Mouse (Mus musculus): ENCODE data around the gene Caprin1.

The Caprin1 gene

GRCm38 (mm10) chr2:103797491-103798009 is at the start of gene Caprin1:
Gene Caprin1 (minus strand): TSS chr2:103797649.
- DNase-seq (ENCODE audit: low read depth): peak; percentile 96

- DNase-seq (ENCODE audit: low read depth): no peak
Measured at GRCm38 (mm10) chr2:103846875-103847274, 49.4 kb upstream of the Caprin1 start.

GRCm38 (mm10) chr2:103846271-103846670 is 48.8 kb upstream of the Caprin1 start:
- no peak for DNase-seq (ENCODE audit: low read depth)

GRCm38 (mm10) chr2:103844016-103844415 is 46.6 kb upstream of the Caprin1 start:
- no peak for DNase-seq (ENCODE audit: low read depth)

- no peak for DNase-seq (ENCODE audit: low read depth)
Measured at GRCm38 (mm10) chr2:103843321-103843720, 45.9 kb upstream of the Caprin1 start.

GRCm38 (mm10) chr2:103842299-103842698 is 44.9 kb upstream of the Caprin1 start:
- DNase-seq (ENCODE audit: low read depth): no peak

- peak; percentile 20 for DNase-seq (ENCODE audit: low read depth)
Measured at GRCm38 (mm10) chr2:103838483-103838882, 41.0 kb upstream of the Caprin1 start.

GRCm38 (mm10) chr2:103837166-103837565 is 39.7 kb upstream of the Caprin1 start:
- no peak for DNase-seq (ENCODE audit: low read depth)

GRCm38 (mm10) chr2:103835614-103836395 is 38.4 kb upstream of the Caprin1 start:
- DNase-seq (ENCODE audit: low read depth): no peak

- DNase-seq (ENCODE audit: low read depth): no peak
Measured at GRCm38 (mm10) chr2:103833816-103834445, 36.5 kb upstream of the Caprin1 start.

GRCm38 (mm10) chr2:103832899-103833298 is 35.5 kb upstream of the Caprin1 start:
- DNase-seq (ENCODE audit: low read depth): no peak

GRCm38 (mm10) chr2:103828900-103829299 is 31.5 kb upstream of the Caprin1 start:
- DNase-seq (ENCODE audit: low read depth): no peak

- DNase-seq (ENCODE audit: low read depth): no peak
Measured at GRCm38 (mm10) chr2:103824916-103825315, 27.5 kb upstream of the Caprin1 start.

GRCm38 (mm10) chr2:103822560-103822959 is 25.1 kb upstream of the Caprin1 start:
- DNase-seq (ENCODE audit: low read depth): no peak

- DNase-seq (ENCODE audit: low read depth): no peak
Measured at GRCm38 (mm10) chr2:103817145-103817895, 19.9 kb upstream of the Caprin1 start.

- DNase-seq (ENCODE audit: low read depth): no peak
Measured at GRCm38 (mm10) chr2:103815976-103816375, 18.5 kb upstream of the Caprin1 start.

GRCm38 (mm10) chr2:103811465-103812191 is 14.2 kb upstream of the Caprin1 start:
- DNase-seq (ENCODE audit: low read depth): no peak

- DNase-seq (ENCODE audit: low read depth): no peak
Measured at GRCm38 (mm10) chr2:103810412-103810811, 13.0 kb upstream of the Caprin1 start.

- no peak for DNase-seq (ENCODE audit: low read depth)
Measured at GRCm38 (mm10) chr2:103808466-103808865, 11.0 kb upstream of the Caprin1 start.

GRCm38 (mm10) chr2:103803770-103804530 is 6.5 kb upstream of the Caprin1 start:
- DNase-seq (ENCODE audit: low read depth): no peak

- no peak for DNase-seq (ENCODE audit: low read depth)
Measured at GRCm38 (mm10) chr2:103802422-103802821, 5.0 kb upstream of the Caprin1 start.

All from induced T-regulatory cell, adult 2 months (primary cell).